Mouse (Mus musculus): ENCODE measurements around the gene D17Wsu92e.

Gene D17Wsu92e

DNA sequence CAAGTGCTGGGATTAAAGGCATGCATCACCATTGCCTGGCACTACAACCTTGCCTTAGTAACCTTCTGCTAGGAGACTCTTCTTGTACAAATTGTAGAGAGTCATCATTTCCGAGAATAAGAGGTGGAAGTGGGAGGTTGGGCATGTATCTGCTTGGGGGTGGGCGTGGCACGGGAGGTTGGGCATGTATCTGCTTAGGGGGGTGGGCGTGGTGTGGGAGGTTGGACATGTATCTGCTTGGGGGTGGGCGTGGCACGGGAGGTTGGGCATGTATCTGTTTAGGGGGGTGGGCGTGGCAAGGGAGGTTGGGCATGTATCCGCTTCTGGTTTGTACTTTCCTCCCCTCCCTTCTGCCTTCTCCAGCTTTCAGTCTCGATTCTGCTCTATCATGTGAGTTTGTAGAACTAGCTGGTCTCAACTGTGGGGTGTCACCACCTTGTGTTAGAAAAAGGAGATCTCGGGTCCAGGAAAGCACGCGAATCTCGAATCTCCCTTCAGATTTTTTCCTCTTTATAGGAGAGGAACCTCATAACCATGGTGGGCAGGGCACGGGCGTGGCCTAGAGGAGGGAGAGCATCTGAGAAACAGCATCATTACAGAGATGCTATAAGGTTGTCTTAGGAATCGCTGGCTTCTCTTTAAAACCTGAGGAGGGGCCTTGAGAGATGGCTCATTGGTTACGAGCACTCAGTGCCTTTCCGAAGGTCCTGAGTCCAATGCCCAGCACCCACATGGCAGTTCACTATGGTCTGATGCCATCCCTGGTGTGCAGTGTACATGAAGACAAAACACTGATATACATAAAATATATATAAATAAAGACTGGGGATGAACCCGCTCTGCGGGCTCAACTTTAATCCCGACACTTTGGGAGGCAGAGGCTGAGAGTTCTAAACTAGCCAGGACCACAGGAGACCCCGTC lies 5.8 kb upstream of the D17Wsu92e start:
- TF ChIP-seq GATA4 (IDR thresholded peaks at IDR 0.05; ENCODE audit: insufficient replicate concordance, low read length), result no peak

DNA sequence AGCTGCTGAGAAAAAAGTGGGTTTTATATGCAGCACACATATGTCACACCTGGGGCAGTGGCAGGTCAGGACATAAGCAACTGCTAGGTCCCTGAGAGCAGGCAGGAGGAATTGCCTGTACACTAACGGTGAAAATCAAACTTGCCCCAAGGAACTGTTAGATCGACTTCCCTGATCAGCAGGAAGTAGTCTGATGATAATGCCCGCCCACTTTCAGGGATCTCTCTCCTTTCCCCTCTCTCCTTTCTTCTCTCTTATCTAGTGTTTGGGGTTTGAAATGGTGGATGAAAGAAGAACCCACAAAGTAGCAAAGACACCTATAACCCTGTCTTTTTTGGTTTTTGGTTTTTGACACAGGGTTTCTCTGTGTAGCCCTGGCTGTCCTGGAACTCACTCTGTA lies 5.1 kb upstream of the D17Wsu92e start:
- no peak for TF ChIP-seq GATA4 (IDR thresholded peaks at IDR 0.05; ENCODE audit: insufficient replicate concordance, low read length)

DNA sequence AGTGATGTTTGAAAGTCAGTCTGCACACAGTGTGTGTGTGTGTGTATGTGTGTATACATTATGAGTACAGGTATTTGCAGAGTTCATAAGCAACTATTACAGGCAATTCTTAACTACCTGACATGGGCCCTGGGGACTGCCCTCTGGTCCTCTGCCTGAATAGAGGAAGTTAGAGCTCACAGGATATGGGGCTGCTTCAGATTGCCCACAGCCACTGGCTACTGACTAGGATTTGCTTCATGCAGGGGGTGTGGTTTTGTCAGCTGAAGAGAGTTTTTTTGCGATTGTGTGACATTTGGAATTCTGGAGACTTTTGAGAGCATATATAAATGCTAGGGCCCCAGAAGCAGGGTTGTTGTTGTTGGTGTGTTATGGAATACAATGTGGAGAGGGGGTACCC lies 4.5 kb upstream of the D17Wsu92e start:
- TF ChIP-seq GATA4 (IDR thresholded peaks at IDR 0.05; ENCODE audit: insufficient replicate concordance, low read length), result no peak

DNA sequence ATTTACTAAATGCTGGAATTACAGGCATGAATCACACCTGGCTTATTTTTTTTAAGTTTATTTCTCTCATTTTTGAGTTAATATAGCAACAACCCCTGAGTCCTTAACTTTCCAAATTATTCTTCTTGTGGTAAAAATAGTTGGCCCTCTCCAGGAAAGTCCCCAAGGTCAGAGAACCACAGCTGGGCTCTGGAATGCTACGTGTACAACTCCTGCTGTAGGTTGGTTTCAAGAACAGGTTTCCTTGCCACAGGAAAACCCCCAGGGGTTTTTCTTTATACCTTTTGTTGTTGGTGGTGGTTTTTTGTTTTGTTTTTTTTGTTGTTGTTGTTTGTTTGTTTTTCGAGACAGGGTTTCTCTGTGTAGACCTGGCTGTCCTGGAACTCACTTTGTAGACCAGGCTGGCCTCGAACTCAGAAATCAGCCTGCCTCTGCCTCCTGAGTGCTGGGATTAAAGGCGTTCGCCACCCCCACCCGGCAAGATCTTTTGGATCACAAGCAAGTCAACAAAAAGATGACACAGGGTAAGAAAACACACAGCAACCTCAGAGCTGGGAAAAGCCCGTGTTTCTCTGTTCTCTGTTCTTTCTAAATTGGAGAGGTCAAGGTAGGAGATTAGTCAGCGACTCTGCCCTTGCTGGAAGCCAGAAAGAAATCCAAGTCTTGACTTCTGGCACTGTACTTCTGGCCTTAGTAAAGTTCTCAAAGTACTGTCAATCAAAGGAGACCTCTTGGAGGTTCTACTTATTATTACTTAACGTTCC lies 2.9 kb upstream of the D17Wsu92e start:
- TF ChIP-seq GATA4 (IDR thresholded peaks at IDR 0.05; ENCODE audit: insufficient replicate concordance, low read length), result no peak

DNA sequence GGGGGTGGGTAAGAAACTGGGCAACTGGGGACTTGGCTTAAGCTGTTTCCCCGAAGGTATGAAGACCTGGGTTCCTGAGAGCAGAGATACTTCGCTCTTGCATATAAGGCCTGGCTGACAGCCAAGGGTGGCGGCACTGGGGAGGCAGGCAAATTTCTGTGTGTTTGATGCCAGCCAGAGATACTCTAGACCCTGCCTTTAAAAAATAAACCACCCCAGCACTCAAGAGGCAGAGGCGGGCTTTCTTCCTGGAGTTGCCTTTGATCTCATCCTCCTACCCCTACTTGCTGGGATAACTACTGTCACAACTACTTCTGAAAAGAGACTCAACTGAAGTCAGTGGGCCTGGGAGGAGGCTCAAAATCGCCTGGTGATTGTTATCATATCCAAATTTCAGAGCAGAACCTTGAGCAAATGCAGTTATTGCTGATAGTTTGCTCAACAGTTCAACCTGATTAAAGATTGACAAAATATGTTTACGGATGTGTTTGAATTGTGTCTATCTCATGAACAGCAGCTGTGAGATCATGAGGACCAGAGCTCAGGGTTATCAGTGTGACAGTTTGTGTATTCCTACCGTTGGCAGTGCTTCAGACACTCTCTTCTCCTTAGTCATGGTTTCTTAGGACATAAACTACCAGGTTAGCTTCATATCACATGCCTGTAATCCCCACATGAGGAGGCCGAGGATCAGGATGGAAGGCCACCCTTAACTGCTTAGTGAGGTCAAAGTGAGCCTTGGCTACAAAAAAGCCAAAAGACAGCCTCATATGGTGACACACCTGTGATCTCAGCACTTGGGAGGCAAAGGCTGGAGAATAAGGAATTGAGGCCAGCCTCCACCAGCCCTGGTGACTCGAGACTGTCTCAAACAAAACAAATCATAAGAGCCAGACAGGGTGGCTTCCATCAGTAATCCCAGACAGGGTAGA lies 1.2 kb upstream of the D17Wsu92e start:
- TF ChIP-seq GATA4 (IDR thresholded peaks at IDR 0.05; ENCODE audit: insufficient replicate concordance, low read length), result peak; percentile 81; the same call in 1 of the 2 replicates

DNA sequence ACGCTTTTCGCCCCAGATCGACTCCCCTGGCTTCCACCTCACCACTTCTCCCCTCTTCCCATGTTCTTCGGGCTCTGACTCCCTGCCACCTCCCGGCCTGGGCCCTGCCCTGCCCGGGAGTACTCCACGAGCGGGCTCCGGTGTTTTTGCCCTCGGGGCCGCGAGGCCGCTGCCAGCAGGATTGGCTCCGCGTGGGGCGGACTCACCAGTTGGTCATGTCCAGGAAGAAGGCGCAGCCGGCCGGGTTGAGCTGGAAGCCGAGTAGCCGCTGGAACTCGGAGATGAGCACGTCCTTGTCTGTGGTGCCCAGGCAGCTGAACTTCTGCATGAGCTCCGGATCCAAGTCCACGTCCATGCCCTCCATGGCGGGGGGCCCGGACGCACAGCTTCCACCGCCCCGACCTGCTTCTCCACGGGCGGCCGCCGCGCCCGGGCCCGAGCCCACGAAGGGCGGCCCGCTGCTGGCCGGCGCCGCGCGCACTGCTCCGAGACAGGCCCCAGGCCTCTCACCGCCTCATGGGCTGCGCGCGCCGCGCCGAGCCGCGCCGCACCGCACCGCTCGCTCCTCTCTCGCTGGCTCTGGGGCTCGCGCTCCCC lies 379 bp downstream of the D17Wsu92e start:
- TF ChIP-seq GATA4 (IDR thresholded peaks at IDR 0.05; ENCODE audit: insufficient replicate concordance, low read length), result no peak

DNA sequence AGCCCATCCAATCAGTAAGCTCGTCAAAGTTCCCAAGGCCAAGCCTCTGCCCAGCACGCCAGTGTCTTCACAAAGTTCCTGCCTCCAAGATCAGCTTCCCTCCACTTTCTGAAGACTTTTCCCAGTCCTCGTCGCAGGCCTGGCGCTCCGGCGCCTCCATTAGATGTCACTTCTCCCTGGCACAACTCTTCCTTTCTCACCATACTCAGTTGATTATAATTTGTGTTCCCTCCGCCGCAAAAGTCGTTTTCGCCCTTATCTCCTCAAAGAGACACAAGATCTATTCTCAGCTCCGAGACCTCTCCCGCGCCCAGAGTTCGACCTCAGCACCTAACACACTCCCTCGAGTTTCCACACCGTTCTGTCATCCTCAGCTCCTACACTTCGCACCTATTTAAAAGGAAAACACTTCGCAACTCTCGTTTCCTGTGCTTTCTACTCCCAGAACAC lies 902 bp downstream of the D17Wsu92e start:
- TF ChIP-seq GATA4 (IDR thresholded peaks at IDR 0.05; ENCODE audit: insufficient replicate concordance, low read length), result no peak

DNA sequence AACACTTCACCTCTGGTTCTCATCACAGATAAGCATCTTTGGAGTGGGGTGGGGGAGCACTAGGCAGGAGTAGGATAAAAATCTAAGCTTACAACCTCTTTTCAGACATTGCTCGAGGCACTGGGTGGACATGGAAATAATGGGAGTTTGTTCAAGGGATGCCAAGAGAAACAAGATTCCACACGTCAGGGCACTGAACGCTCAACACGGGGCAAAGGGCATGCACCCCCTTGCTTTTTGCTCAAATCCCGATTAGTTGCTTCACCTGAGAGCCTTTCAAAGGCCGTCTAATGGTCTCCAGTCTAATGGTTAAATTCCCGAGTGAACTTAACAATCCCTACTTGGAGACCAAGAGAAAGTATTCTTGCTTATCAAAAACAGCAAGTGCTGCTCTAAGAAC lies 1.4 kb downstream of the D17Wsu92e start:
- TF ChIP-seq GATA4 (IDR thresholded peaks at IDR 0.05; ENCODE audit: insufficient replicate concordance, low read length), result no peak

DNA sequence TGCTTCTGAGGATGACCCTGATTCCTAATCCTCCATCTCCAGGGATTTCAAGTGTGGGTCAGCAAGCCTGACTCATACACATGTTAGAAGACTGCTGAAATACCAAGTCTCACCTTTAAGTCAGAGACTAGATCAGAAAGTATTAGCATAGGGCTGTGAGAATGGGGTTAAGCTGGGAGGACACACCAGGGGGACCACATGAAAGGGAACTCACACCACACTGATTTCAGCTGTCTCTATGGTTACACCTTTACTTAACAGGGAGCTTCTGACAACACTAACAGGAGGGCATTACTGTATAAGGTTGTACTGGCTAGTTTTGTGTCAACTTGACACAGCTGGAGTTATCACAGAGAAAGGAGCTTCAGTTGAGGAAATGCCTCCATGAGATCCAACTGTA lies 5.8 kb downstream of the D17Wsu92e start:
- no peak for TF ChIP-seq GATA4 (IDR thresholded peaks at IDR 0.05; ENCODE audit: insufficient replicate concordance, low read length)

DNA sequence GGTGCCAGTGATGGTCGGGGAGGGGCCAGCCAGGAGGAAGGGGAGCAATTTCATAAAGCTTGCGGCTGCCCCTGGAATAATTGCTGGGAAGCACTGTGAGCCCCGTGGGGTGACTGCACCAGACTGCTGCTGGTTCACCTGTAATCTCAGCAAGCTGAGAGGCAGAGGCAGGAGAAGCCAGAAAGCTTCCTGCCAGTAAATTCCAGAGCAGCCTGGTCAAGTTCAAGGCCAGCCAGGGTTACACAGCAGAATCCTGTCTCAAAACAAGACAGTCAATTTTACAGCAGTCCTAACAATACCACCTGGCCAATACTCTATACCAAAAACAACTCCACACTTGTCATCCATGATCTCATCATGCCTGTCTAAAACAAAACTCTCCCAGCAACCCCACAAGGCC lies 8.5 kb downstream of the D17Wsu92e start:
- TF ChIP-seq GATA4 (IDR thresholded peaks at IDR 0.05; ENCODE audit: insufficient replicate concordance, low read length), result no peak

DNA sequence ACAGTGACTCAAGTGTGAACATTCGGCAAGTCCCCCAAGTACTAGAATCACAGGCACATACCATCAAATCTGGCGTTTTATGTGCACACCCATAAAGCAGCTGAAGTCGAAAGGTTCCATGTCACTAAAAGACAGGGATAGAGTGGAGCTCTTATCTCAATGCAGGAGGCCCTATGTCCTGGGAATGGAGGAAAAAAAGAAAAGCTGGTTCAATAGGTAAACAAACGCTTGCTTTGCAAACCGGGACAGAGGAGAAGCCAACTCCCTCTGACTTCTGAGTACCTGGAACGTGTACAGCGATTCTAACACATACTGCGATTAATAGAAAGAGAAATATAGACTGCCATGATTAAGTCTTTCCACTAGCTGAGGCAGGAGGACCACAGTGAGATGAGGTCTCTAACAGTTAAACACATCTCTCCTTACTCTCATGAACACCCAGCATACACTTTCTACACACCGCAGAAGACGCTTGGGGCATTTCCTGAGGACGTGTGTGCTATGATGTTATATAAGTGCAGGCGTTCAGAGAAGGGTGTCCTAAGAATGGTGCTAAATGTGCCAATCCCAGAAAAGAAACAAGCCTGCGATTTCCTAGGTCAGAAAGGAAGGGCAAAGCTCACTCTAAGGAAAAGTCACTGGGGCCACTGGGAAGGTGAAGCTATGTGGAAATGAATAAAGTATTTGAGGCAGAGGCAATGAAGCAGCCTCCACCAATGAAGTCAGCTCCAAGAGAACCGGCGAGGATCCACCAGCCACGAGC lies 9.7 kb downstream of the D17Wsu92e start:
- TF ChIP-seq GATA4 (IDR thresholded peaks at IDR 0.05; ENCODE audit: insufficient replicate concordance, low read length), result no peak

DNA sequence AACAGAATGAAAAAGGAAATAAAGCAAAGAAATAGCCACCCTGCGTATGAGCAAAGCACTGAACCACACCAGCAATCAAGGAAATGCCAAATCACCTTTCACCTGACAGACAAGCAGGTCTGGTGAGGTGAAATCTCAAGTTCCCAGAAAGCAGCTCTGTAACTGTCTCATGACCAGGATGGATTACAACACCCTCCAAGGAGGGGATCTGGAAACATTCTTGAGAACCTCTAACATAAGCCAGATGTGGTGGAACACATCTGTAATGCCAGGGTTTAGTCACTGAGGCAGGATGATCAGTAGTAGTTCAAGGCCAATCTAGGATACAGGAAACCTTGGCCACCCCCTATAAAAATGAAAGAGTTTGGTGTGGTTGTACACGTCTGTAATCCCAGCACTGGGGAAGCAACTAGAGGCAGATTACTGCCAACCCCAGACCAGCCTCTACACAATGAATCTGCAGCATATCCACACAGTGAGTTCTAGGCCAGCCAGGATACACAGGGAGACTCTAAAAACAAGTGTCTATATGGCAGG lies 12.8 kb downstream of the D17Wsu92e start:
- TF ChIP-seq GATA4 (IDR thresholded peaks at IDR 0.05; ENCODE audit: insufficient replicate concordance, low read length), result no peak

All from liver, adult (tissue).